Mouse (Mus musculus): Measurements from ENCODE around the gene Casq1.

Gene Casq1

DNA sequence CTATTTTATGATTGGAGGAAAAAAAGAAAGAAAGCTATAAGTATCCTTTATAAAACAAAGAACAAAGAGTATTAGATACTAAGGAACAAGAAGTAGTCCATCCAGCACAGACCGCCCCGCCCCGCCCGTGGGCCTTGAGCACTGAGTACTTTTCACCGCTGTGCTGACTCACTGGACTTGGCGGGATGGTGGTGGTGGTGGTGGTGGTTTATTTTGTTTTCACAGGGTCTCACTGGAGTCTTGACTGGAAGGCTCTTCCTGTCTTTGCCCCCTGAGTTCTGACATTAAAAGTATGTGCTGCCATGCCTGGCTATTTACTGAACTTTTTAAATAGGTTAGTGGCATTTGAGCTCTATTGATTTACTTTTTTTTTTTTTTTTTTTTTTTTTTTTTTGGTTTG lies 36.6 kb downstream of the Casq1 start:
- no peak for DNase-seq (ENCODE audit: low spot score)

GRCm38 (mm10) chr1:172181777-172182176 lies 37.9 kb downstream of the Casq1 start:
- no peak for DNase-seq (ENCODE audit: low spot score)

DNA sequence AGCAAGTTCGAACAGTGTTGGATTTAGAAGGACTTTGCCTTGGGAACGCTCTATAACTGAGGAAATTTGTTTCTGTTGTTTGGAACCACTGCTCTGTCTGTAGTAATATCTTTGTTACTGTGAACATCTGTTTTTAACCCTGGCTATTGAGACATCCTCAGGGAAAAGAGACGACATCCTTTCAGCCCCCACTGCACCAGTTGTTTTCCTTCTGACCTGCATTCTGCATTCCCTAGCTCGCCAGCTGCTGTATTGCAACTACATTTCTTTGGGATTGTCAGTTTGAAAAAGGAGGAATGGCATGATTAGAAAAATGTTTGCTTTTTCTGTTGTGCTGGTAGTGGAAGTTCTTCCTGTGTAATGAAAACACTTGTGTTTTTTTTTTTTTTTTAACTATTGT lies 38.8 kb downstream of the Casq1 start:
- no peak for DNase-seq (ENCODE audit: low spot score)

DNA sequence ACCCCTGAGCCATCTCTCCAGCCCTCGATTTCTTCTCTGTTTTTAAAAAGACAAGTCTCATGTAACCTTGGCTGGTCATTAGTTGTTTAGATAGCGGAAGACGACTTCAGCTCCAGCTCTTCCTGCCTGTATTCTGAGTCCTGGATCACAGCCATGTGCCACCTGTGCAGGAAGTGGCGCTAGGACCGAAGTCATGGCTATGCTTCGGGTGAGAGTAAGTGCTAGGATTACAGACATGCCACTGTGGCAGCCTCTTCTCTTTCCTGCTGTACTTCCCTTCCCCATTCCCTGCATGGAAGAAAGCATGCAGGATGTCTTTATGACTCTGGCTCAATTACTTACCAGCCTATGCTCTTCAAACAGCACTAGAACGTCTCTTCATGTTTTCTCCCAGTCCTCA lies 40.6 kb downstream of the Casq1 start:
- no peak for DNase-seq (ENCODE audit: low spot score)

- DNase-seq (ENCODE audit: low spot score), result no peak
These were observed 41.9 kb downstream of the Casq1 start for GRCm38 (mm10) chr1:172177791-172178190.

DNA sequence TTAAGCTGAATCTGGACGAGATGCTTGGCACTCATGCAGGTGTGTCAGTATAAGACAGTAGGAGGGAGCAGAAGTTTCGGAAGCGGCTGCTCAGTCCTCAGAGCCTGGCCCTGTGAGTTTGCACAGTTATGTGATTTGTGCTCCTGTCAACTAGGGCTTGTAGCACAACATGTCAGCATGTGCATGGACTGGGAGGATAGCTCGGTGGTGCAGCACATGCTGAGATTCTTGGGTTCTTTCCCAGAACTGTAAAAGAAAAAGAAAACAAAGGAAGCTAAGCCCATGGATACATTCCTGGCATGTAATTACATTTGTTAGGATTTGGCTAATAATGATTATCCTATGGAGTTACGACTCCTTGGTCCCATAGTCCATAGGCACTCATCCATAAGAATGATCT lies 46.5 kb downstream of the Casq1 start:
- no peak for DNase-seq (ENCODE audit: low spot score)

- no peak for DNase-seq (ENCODE audit: low spot score)
These were observed 47.3 kb downstream of the Casq1 start for GRCm38 (mm10) chr1:172172381-172172780.

DNA sequence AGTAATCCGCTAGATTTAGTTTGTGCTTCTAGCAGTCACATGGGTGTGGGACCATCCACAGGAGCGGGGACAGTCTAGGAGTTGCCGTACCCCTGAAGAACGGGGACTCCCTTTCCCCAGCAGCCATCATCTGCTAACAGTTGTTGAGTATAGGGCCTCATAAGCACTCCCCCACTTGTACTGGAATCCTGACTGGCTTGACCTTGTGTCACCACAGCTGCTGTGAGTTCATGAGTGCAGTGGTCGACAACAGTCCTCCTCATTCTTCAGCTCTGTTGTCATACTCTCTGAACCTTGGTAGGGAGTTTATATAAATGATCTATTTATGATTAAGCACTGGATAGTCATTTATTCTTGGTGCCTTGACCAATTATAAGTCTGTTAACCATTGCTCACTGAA lies 49.9 kb downstream of the Casq1 start:
- no peak for DNase-seq (ENCODE audit: low spot score)

DNA sequence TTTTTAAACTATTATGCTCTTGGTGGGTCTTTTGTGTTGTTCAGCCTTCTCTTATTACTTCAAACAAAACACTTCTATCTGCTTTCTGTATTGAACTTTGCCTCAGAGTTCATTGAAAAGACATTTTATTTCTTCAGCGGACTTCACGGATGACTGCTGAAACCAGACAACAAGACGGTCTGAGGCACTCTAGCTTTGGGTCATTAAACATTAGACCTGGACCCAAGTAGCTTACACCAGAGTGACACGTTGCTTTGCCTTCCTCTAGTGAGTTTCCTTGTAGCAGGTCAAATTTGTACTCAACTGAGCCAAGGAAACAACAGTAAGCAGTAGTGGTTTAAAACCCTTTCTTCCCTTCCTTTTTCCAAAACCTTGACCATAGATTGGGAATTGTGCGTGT lies 51.8 kb downstream of the Casq1 start:
- DNase-seq (ENCODE audit: low spot score), result no peak

GRCm38 (mm10) chr1:172162959-172163358 lies 56.7 kb downstream of the Casq1 start:
- no peak for DNase-seq (ENCODE audit: low spot score)

GRCm38 (mm10) chr1:172162009-172162408 lies 57.7 kb downstream of the Casq1 start:
- peak; percentile 59 for DNase-seq (ENCODE audit: low spot score)

- DNase-seq (ENCODE audit: low spot score), result no peak
These were observed 59.2 kb downstream of the Casq1 start for GRCm38 (mm10) chr1:172160508-172160907.

DNA sequence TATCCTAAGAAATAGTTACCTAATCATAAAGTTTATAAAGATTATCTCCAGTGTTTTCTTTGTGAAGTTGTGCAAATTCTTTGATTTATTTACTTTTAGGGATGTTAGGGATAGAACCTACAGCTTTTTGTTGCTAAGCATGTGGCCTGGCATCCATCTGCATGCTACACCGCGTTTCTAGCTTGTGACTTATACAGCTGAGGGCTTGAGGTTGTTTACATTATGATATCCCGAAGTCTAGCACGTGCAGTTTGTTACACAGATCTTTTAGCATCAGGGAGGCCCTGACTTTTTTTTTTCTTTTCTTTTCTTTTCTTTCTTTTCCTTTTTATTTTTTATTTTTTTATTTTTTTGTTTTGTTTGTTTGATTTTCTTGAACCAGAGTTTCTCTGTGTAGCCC lies 59.7 kb downstream of the Casq1 start:
- no peak for DNase-seq (ENCODE audit: low spot score)
